Mouse (Mus musculus) fat pad, adult 2 months (tissue): ENCODE data around the gene Rasd1.
A peak's percentile ranks its signal among the peaks of the same experiment; 100 is the strongest.

ENCODE experiments used
- DNase-seq: peaks from one replicate; pipeline ENCODE4 v3.0.0-alpha.2; 2011; ENCODE audit warnings: low read depth, low spot score; ENCODE audit errors: extremely low read depth

Rasd1 gene

GRCm38 (mm10) chr11:59964818-59965217, at the start of gene Rasd1:
TSS of gene Rasd1 (minus strand) at chr11:59964944.
- peak; percentile 42 for DNase-seq

GRCm38 (mm10) chr11:60011516-60011915, 46.8 kb upstream of the Rasd1 start:
- DNase-seq = no peak

GRCm38 (mm10) chr11:60009451-60009850, 44.7 kb upstream of the Rasd1 start:
- no peak for DNase-seq

- no peak for DNase-seq
Observed at GRCm38 (mm10) chr11:60005866-60006265, 41.1 kb upstream of the Rasd1 start.

- no peak for DNase-seq
Observed at GRCm38 (mm10) chr11:60004716-60005115, 40.0 kb upstream of the Rasd1 start.

- DNase-seq = no peak
Observed at GRCm38 (mm10) chr11:60003811-60004210, 39.1 kb upstream of the Rasd1 start.

- DNase-seq = no peak
Observed at GRCm38 (mm10) chr11:60001231-60001980, 36.7 kb upstream of the Rasd1 start.

GRCm38 (mm10) chr11:59994318-59994717, 29.6 kb upstream of the Rasd1 start:
- DNase-seq = no peak

GRCm38 (mm10) chr11:59991365-59991764, 26.6 kb upstream of the Rasd1 start:
- DNase-seq = no peak

GRCm38 (mm10) chr11:59989406-59989805, 24.7 kb upstream of the Rasd1 start:
- DNase-seq = no peak

GRCm38 (mm10) chr11:59977831-59978230, 13.1 kb upstream of the Rasd1 start:
- no peak for DNase-seq

- DNase-seq = no peak
Observed at GRCm38 (mm10) chr11:59975241-59975640, 10.5 kb upstream of the Rasd1 start.

GRCm38 (mm10) chr11:59973389-59973788, 8.6 kb upstream of the Rasd1 start:
- DNase-seq = no peak

GRCm38 (mm10) chr11:59971691-59972090, 6.9 kb upstream of the Rasd1 start:
- no peak for DNase-seq

GRCm38 (mm10) chr11:59970780-59971179, 6.0 kb upstream of the Rasd1 start:
- no peak for DNase-seq

GRCm38 (mm10) chr11:59967765-59968164, 3.0 kb upstream of the Rasd1 start:
- DNase-seq = no peak

- DNase-seq = no peak
Observed at GRCm38 (mm10) chr11:59966102-59966483, 1.3 kb upstream of the Rasd1 start.

GRCm38 (mm10) chr11:59965227-59966101, 720 bp upstream of the Rasd1 start:
- no peak for DNase-seq

GRCm38 (mm10) chr11:59964163-59964758, 483 bp downstream of the Rasd1 start:
- DNase-seq = no peak

GRCm38 (mm10) chr11:59963364-59964162, 1.2 kb downstream of the Rasd1 start:
- no peak for DNase-seq

- no peak for DNase-seq
Observed at GRCm38 (mm10) chr11:59962590-59962989, 2.2 kb downstream of the Rasd1 start.
